In genomic region chr4:45084895-45085290, GRCm38 (mm10) we compare ENCODE assay signal across 8 mouse cellular contexts. TPM values are rescaled to one million over a fixed set of nuclear protein-coding genes. Genes with fewer than 3 reads are reported as not detected.
DNase-seq lines count a peak whose midpoint lies in the region; ATAC-seq and TF ChIP-seq lines count a peak whose summit lies in the region.

No protein-coding gene starts in this region.

- TF ChIP-seq EP300 in ES-Bruce4 (IDR thresholded peaks at IDR 0.05; ENCODE audit: insufficient read depth, low read depth, low read length), result no peak

- peak overlapping the region; percentile 89 for H3K4me2 ChIP-seq in heart, embryonic 14.5 days (ENCODE audit: low read length)
- H3K4me2 ChIP-seq in forebrain, embryonic 15.5 days (replicated peaks), result peak overlapping the region; percentile 68
- peak overlapping the region; percentile 100 for H3K4me2 ChIP-seq in liver, embryonic 16.5 days (ENCODE audit: low read depth, low read length)

- H3K4me3 ChIP-seq in heart, embryonic 14.5 days (ENCODE audit: control insufficient read depth in 1 of 2, insufficient read depth in 1 of 2, low read depth in 1 of 2, low read length in 2 of 2), result peak overlapping the region; percentile 89 to 97
- peak overlapping the region; percentile 62 for H3K4me3 ChIP-seq in ES-Bruce4 (ENCODE audit: low read depth, low read length)
- peak overlapping the region; percentile 97 for H3K4me3 ChIP-seq in forebrain, embryonic 15.5 days
- peak overlapping the region; percentile 95 for H3K4me3 ChIP-seq in liver, embryonic 16.5 days (ENCODE audit: low read depth, low read length)

- 40% methylated on average over 8 of the region's 8 CpGs for WGBS in heart, embryonic 14.5 days
- 44% methylated on average over 8 of the region's 8 CpGs for whole genome bisulfite sequencing in forebrain, embryonic 15.5 days
- 53% methylated on average over 8 of the region's 8 CpGs for WGBS in liver, embryonic 16.5 days (ENCODE audit: insufficient replicate concordance)

- peak overlapping the region; percentile 35 for H3K9ac ChIP-seq in heart, embryonic 14.5 days (ENCODE audit: low read length)
- H3K9ac ChIP-seq in ES-Bruce4 (ENCODE audit: low read depth, poor library complexity, severe bottlenecking), result peak overlapping the region; percentile 19
- H3K9ac ChIP-seq in forebrain, embryonic 15.5 days (replicated peaks), result peak overlapping the region; percentile 96
- H3K9ac ChIP-seq in liver, embryonic 16.5 days (ENCODE audit: low read depth, low read length), result peak overlapping the region; percentile 48; the same call in 1 of the 2 replicates

- TF ChIP-seq CTCF in ES-Bruce4 (IDR thresholded peaks at IDR 0.05; ENCODE audit: low read depth, low read length), result no peak

- H3K4me1 ChIP-seq in heart, embryonic 14.5 days (ENCODE audit: control insufficient read depth in 2 of 2, insufficient read depth in 2 of 2, low read length in 2 of 2), result peaks cover 16 to 19% of the 10 kb centered on the region in 2 experiments
- no peaks in the 10 kb centered on the region for H3K4me1 ChIP-seq in ES-Bruce4 (ENCODE audit: control insufficient read depth, insufficient read depth, low read length)
- H3K4me1 ChIP-seq in forebrain, embryonic 15.5 days, result peaks cover 18% of the 10 kb centered on the region
- H3K4me1 ChIP-seq in liver, embryonic 16.5 days (ENCODE audit: control insufficient read depth, low read depth, low read length), result peaks cover 25% of the 10 kb centered on the region

- H3K36me3 ChIP-seq in heart, embryonic 14.5 days (ENCODE audit: control insufficient read depth, insufficient read depth, low read length), result no peaks in the 10 kb centered on the region
- no peaks in the 10 kb centered on the region for H3K36me3 ChIP-seq in ES-Bruce4 (ENCODE audit: control insufficient read depth, insufficient read depth, low read length, poor library complexity, severe bottlenecking)
- no peaks in the 10 kb centered on the region for H3K36me3 ChIP-seq in forebrain, embryonic 15.5 days
- no peaks in the 10 kb centered on the region for H3K36me3 ChIP-seq in liver, embryonic 16.5 days (ENCODE audit: control insufficient read depth, insufficient read depth)

- no peaks in the 10 kb centered on the region for H3K27me3 ChIP-seq in heart, embryonic 14.5 days (ENCODE audit: control insufficient read depth, insufficient read depth, low read length)
- H3K27me3 ChIP-seq in ES-Bruce4 (ENCODE audit: control insufficient read depth, insufficient read depth, low read length, poor library complexity, severe bottlenecking), result no peaks in the 10 kb centered on the region
- H3K27me3 ChIP-seq in forebrain, embryonic 15.5 days, result no peaks in the 10 kb centered on the region
- no peaks in the 10 kb centered on the region for H3K27me3 ChIP-seq in liver, embryonic 16.5 days (ENCODE audit: control insufficient read depth, insufficient read depth, low read depth, low read length)

- TF ChIP-seq POLR2A in ES-Bruce4 (IDR thresholded peaks at IDR 0.05; ENCODE audit: insufficient read depth, low read length), result no peak

- no peak for DNase-seq in heart, adult 9 months (ENCODE audit: low spot score in 2 of 2)
- no peak for DNase-seq in adrenal gland, postnatal 10 days
- DNase-seq in gastrocnemius, postnatal 25 days, result no peak

- H3K27ac ChIP-seq in heart, embryonic 14.5 days (replicated peaks in 1 of 2; ENCODE audit: control insufficient read depth in 1 of 2, insufficient read depth in 1 of 2, low read depth in 2 of 2, low read length in 2 of 2), result peak overlapping the region; percentile 82 to 90
- H3K27ac ChIP-seq in ES-Bruce4 (ENCODE audit: insufficient read depth, low read length), result no peak overlapping the region
- H3K27ac ChIP-seq in forebrain, embryonic 15.5 days (replicated peaks), result peak overlapping the region; percentile 92
- H3K27ac ChIP-seq in liver, embryonic 16.5 days (ENCODE audit: low read length), result peak overlapping the region; percentile 48; the same call in 1 of the 2 replicates

- 0 out of 2 replicates have a peak, but pooled peaks have one; percentile 2 for ATAC-seq in heart, embryonic 14.5 days (ENCODE audit: insufficient number of reproducible peaks, insufficient read depth, low FRiP score, low read depth)
- no peak for ATAC-seq in forebrain, embryonic 15.5 days (replicated peaks)
- ATAC-seq in liver, embryonic 16.5 days (ENCODE audit: low read depth), result no peak
- no peak for ATAC-seq in erythroid progenitor cell, adult 5-6 weeks (replicated peaks; ENCODE audit: low FRiP score, poor library complexity, severe bottlenecking)

- no peaks in the 10 kb centered on the region for H3K9me3 ChIP-seq in heart, embryonic 14.5 days (ENCODE audit: control insufficient read depth, low read length)
- H3K9me3 ChIP-seq in ES-Bruce4 (replicated peaks; ENCODE audit: control insufficient read depth, insufficient read depth, low read length, poor library complexity, severe bottlenecking), result no peaks in the 10 kb centered on the region
- H3K9me3 ChIP-seq in forebrain, embryonic 15.5 days, result no peaks in the 10 kb centered on the region
- H3K9me3 ChIP-seq in liver, embryonic 16.5 days (replicated peaks; ENCODE audit: control insufficient read depth, low read length), result no peaks in the 10 kb centered on the region

RNA-seq across cellular contexts. Expression of gene Fbxo10, which starts 0.5 kb away (rescaled TPM):
- polyA plus RNA-seq in heart, embryonic 14.5 days (2014; fragmentation: Nextera tagmentation; extraction: Ambion mirVana), result 12.5 and 14.5 TPM in 2 replicates
- polyA plus RNA-seq in ES-Bruce4 (2011; ENCODE audit: insufficient read depth, insufficient read length, low read depth, missing spikeins), result 2.6 and 3.9 TPM in 2 replicates
- polyA plus RNA-seq in forebrain, embryonic 15.5 days (2015; fragmentation: Nextera tagmentation; extraction: Ambion mirVana), result 24.5 and 25.8 TPM in 2 replicates
- 3.6 and 3.8 TPM in 2 replicates for polyA plus RNA-seq in liver, embryonic 16.5 days (2015; fragmentation: Nextera tagmentation; extraction: Ambion mirVana)
- total RNA-seq in adrenal gland, postnatal 10 days (2021), result 1 to 10 TPM; 8.9 to 9.6 TPM
- 6.1 and 9.6 TPM in 2 replicates for total RNA-seq in erythroid progenitor cell, adult 5-6 weeks (2015; ENCODE audit: low replicate concordance)
- total RNA-seq in erythroid progenitor cell, adult 5-6 weeks (2017; ENCODE audit: low replicate concordance), result 8.0 and 14.8 TPM in 2 replicates
- 1 to 10 TPM; 2.5 TPM for total RNA-seq in gastrocnemius, postnatal 25 days (2021)

RNA-seq across cellular contexts. Expression of gene Tomm5, which starts 23.0 kb away (rescaled TPM):
- polyA plus RNA-seq in heart, embryonic 14.5 days (2014; fragmentation: Nextera tagmentation; extraction: Ambion mirVana), result 247 and 250 TPM in 2 replicates
- polyA plus RNA-seq in ES-Bruce4 (2011; ENCODE audit: insufficient read depth, insufficient read length, low read depth, missing spikeins), result 112 and 114 TPM in 2 replicates
- polyA plus RNA-seq in forebrain, embryonic 15.5 days (2015; fragmentation: Nextera tagmentation; extraction: Ambion mirVana), result 143 and 153 TPM in 2 replicates
- 104 and 114 TPM in 2 replicates for polyA plus RNA-seq in liver, embryonic 16.5 days (2015; fragmentation: Nextera tagmentation; extraction: Ambion mirVana)
- 100 to 1,000 TPM; 137 to 158 TPM for total RNA-seq in adrenal gland, postnatal 10 days (2021)
- 9.0 and 70.4 TPM in 2 replicates for total RNA-seq in erythroid progenitor cell, adult 5-6 weeks (2015; ENCODE audit: low replicate concordance)
- 32.3 and 52.8 TPM in 2 replicates for total RNA-seq in erythroid progenitor cell, adult 5-6 weeks (2017; ENCODE audit: low replicate concordance)
- 100 to 1,000 TPM in 1 of 2 experiments, 10 to 100 TPM in 1; 84.5 to 103 TPM for total RNA-seq in gastrocnemius, postnatal 25 days (2021)

Comparison
In these comparisons a context has a peak if more than half of its experiments do, and no peak if none do; other contexts are left out.
1. H3K9ac ChIP-seq: peak in every context shown above with its lines; median percentile 96 in forebrain, embryonic 15.5 days; 48 in liver, embryonic 16.5 days; 35 in heart, embryonic 14.5 days; 19 in ES-Bruce4.